Mouse (Mus musculus): ENCODE measurements around the gene Cnnm3.

The Cnnm3 gene

DNA sequence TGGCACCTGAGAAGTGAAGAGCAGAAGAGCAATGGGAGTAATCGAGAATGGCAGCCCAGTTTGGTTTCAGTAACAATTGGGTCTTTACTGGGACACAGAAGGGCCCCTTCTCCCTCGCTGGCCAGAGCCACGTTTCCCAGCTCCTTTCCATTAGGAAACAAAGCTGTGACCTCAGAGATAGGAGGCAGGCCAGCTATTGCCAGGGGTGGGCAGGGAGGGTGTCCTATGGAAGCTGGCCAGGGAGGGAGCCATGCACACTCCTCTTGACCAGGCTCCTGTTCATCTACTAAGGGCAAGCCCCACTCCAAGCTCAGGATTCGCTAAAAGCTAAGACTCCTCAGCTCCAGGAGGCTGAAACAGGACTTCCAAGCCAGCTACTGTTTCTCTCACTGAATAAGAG lies 47.6 kb downstream of the Cnnm3 start:
- no peak for DNase-seq

GRCm38 (mm10) chr1:36559888-36560287 lies 48.2 kb downstream of the Cnnm3 start:
- no peak for DNase-seq

DNA sequence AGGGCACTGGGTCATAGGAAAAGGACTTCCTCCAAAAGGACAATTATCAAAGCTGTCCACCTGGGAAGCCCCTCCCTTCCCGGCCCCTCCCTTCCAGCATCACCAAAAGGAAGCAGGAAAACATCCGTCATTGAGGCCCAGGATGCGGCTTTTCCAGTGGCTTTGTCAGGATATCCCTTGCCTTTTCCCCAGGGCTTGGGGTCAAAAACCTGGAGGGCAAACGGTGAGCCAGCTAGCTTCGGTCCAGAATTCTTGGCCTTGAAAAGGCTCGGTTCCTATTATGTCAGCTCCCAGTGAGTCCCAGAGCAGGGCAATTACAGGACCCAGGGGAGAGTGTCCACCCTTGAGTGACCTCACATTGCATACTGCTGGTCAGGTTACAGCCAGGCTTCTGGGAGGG lies 49.2 kb downstream of the Cnnm3 start:
- DNase-seq, result no peak

GRCm38 (mm10) chr1:36562388-36562787 lies 50.7 kb downstream of the Cnnm3 start:
- DNase-seq, result no peak

- no peak for DNase-seq
Observed at GRCm38 (mm10) chr1:36563197-36563596, 51.5 kb downstream of the Cnnm3 start.

GRCm38 (mm10) chr1:36563632-36564031 lies 52.0 kb downstream of the Cnnm3 start:
- DNase-seq, result no peak

GRCm38 (mm10) chr1:36564101-36564500 lies 52.4 kb downstream of the Cnnm3 start:
- no peak for DNase-seq

- DNase-seq, result no peak
Observed at GRCm38 (mm10) chr1:36566425-36566824, 54.8 kb downstream of the Cnnm3 start.

DNA sequence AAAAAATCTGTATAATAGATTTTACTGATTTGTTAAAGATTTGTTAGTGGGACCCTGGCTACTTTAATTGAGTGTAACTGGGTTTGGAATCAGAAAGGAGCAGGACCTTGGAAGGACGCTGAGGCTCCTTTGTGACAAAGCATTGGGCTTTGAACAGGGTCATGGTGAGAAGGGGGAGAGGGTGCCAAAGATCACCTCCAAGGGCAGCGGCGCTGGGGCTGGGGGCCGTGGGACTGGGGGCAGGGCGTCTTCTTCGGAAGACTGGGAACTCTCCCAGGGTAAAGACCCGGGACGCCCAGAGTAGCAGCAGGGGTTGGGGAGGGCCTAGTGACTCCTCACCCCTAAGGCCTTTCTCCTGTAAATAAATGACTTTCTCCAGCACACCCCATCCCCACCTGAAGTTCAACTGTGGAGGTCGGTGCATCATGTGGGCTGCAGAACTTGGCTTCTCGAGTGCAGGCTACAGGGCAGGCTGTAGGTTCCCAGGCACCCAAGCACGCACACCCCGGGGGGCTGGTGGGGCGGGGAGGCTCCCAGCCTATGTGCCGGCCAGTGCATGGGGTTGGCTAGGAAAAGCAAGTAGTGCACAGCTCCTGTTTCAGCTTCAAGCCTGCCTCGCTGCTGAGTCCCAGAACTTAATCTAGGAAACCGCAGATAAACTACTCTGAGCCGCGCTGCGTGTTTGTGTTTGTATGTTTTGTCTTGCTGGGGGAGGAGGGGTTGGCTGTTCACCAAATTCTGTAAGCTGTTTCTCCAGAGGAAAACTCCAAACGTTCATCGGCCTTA lies 56.3 kb downstream of the Cnnm3 start:
- DNase-seq, result no peak

DNA sequence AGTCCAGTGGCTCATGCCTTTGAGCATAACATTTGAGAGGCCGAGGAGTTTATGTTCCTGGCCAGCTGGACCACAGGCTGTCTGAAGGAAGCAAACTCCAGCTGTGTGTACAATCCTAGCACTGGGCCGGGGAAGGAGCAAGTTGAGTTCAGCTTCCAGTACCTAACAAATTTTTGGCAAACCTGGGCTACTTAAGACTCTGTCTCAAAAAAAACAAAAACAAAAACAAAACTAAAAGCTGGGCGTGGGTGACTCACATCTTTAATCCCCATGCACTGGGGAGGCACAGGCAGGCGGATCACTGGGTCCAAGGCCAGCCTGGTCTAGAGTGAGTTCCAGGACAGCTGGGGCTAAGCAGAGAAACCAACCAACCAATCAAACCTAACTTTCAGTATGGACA lies 57.1 kb downstream of the Cnnm3 start:
- DNase-seq, result no peak

DNA sequence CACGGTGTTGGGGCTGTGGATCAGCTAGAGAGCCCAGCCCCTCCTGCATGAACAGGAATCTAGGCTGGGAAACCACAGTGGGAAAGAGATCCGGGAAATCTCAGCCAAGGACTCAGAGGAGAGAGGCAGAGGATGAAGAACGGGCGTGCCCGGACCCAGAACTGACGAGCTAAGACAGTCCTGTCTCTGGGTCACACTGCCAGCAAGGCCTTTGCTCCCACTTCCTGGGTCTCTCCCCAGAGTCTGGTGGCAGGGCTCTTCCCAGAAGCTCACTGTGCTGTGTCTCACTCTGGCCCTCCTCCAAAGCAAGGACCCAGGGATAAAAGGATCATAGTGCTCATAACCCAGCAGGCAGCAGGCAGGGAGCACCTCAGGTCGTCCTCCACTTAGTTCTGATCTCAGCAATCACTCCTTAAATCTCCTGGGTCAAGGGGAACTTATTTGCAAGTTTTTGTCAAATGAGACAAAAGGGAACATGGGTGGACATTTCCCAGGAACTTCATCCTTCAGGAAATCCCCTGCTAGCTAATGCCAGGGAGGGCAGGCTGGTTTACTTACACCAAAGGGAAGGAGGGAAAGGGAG lies 58.1 kb downstream of the Cnnm3 start:
- DNase-seq, result no peak

DNA sequence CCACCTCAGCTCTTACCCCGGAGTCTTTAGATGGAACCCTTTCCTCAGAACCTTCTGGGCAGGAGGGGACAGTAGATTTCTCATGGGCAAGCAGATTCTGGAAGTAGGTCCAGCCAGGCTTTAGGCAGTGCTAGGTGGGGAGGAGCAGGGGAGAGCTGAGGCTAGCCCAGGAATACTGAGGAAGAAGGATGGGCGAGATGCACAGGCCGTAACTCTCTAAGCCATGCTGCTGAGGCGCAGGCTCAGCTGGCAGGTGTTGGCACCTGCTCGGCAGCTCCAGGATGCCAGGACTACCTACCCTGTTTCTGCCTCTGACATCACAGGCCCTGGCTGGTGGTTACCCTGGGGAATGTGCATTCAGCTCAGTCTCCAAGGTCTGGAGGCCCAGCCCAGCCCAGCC lies 58.7 kb downstream of the Cnnm3 start:
- no peak for DNase-seq

DNA sequence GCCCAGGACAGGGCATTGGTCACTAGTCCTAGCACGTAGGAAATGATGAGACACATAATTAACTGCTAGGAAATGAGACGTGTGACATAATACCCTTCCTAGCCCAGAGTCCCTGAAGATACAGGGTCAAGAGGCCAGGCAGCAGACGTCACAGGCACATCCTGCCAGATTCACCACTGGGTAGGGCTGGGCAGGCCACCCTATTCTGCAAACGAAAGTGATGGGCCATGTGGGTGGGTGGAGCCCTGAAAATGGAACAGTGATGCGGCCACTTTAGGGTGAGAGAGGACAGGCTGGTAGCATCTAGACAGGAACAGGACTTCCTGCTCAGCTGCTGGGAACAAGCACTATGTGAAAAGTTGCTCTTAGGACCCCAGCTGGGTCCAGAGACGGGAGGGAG lies 60.0 kb downstream of the Cnnm3 start:
- DNase-seq, result no peak

DNA sequence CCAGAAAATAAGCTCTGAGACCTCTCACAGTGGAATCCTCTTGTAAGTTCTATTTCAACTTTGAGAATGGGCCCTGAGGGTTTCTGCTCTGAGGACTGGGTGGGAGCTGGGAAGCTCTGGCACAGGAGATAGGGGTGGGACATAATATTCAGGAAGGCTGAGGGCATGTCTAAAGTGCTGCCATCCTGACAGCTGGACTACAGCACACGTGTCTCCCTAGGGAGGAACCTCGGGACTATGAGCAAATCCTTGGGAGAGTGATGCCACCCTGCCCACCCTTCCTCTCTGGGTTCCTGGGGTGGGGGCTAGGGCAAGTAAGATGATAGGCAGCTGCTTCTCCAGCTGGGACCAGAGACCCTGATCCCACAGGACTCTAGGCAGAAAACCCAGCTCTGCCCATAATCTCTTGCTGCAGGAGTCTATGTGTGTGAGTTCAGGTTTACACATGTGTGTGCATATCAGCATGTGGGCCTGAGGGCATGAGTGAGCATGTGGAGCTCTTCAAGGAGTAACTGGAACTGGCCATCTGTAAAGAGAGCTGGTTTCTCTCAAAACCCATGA lies 60.6 kb downstream of the Cnnm3 start:
- DNase-seq, result no peak

DNA sequence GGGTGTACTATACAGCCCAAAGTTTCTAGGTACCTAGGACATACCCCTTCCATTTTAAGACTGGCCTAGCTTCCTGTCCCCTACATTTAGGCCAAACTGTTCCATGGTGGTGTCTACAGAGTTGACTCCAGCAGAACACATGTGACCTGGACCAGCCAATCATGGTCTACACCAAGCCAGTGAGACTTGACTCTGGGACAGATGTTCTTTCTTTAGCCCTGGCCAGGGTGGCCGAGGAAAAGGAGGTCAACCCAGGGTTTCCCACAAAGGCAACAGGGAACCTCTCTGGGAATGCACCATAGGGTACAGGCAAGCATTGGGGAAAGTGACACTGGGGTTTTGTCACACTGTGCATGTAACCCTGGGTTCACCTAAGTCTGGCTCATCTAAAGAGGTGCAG lies 61.0 kb downstream of the Cnnm3 start:
- no peak for DNase-seq

DNA sequence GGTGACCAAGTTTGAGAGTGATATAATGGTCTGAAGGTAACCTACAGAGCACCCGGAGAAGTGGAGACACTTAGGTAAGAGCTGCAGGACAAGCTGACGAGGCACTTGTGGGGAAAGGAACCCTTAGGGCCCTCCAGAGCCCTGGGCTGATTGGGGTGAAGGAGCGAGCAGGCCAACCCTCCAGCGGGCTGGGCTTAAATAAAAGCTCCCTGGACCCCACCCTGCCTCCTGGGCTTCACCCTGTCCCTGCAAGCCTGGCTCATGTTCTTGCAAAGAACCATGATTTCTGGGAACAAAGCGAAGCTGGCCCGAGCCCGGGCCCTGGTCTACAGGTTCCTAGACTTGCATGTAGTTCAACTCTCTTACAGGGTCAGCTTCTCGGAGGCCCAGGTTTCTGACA lies 61.9 kb downstream of the Cnnm3 start:
- DNase-seq, result no peak

DNA sequence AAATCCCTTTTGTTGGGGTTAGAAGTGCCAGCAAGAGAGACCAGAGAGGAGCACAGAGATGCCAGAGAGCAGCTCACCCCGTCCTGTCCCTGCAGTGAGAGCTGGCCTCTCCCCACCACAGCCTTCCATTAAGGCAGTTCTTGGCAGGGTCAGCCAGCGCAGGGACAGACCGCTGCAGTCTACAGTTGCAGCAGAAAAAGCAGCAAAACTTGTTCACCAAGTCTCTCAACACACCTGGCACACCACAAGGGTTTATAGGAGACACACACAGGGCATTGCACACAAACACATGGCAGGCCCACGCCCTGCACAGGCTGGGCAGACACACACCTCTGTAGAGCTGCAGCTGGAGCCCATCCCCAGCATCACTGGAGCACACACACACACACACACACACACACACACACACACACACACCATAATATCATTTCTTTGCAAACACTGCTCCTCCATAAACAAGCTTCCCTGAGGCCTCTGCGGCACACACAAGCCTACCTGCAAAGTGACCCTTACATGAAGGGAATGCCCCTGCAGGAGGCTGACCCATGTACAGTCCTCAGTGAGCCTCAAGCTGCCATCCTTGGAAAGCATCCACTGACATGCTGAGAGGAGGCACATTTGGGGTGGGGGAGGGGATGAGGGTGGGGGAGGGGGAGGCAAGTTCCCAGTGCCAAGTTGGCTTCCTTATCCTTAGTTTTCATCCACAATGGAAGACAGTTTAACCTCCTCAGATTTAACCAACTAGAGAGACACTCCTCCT lies 62.7 kb downstream of the Cnnm3 start:
- no peak for DNase-seq

GRCm38 (mm10) chr1:36575347-36575746 lies 63.7 kb downstream of the Cnnm3 start:
- no peak for DNase-seq

GRCm38 (mm10) chr1:36576991-36577675 lies 65.5 kb downstream of the Cnnm3 start:
- DNase-seq, result no peak
